Mouse (Mus musculus): ENCODE data around the gene Rad9a. TPM values are rescaled to one million over a fixed set of nuclear protein-coding genes. Genes with fewer than 3 reads are reported as not detected.

Gene Rad9a
- polyA plus RNA-seq, 1 experiment, result 16.7 TPM

- Histone ChIP-seq H3K36me3 (ENCODE audit: control insufficient read depth, insufficient read depth) (peaks cover 6% of the 10 kb centered on the region), H3K4me2 (ENCODE audit: low read depth) (no peak overlapping the region), H3ac (ENCODE audit: control insufficient read depth, insufficient read length) (no peak overlapping the region), H3K79me2 (ENCODE audit: control insufficient read depth, insufficient read depth) (peaks cover 18% of the 10 kb centered on the region), H3K27me3 (ENCODE audit: control insufficient read depth, insufficient read depth, insufficient read length) (no peaks in the 10 kb centered on the region), H3K4me3 (no peak overlapping the region)
- TF ChIP-seq TCF12 (IDR thresholded peaks at IDR 0.05; ENCODE audit: insufficient read depth, poor library complexity, severe bottlenecking), result no peak
- no peak for TF ChIP-seq USF1 (IDR thresholded peaks at IDR 0.05; ENCODE audit: low read depth)
- TF ChIP-seq TCF3 (IDR thresholded peaks at IDR 0.05; ENCODE audit: insufficient read length, low read depth), result no peak
- no peak for TF ChIP-seq SRF (IDR thresholded peaks at IDR 0.05; ENCODE audit: control insufficient read depth, insufficient read length, low read depth)
- TF ChIP-seq POLR2A (IDR thresholded peaks at IDR 0.05; ENCODE audit: insufficient read length, low read depth), result no peak
- TF ChIP-seq CEBPB (IDR thresholded peaks at IDR 0.05; ENCODE audit: insufficient read depth, poor library complexity, severe bottlenecking), result no peak
- TF ChIP-seq MYOD1 (IDR thresholded peaks at IDR 0.05; ENCODE audit: control insufficient read depth in 1 of 3, insufficient read length in 2 of 3, low read depth in 2 of 3), result no peak
- TF ChIP-seq E2F4 (IDR thresholded peaks at IDR 0.05; ENCODE audit: insufficient read depth), result no peak
- TF ChIP-seq MAX (IDR thresholded peaks at IDR 0.05; ENCODE audit: low read depth), result no peak
- no peak for TF ChIP-seq MYOG (IDR thresholded peaks at IDR 0.05; ENCODE audit: control insufficient read depth in 1 of 3, insufficient read depth in 1 of 3, insufficient read length in 2 of 3, low read depth in 2 of 3)
- TF ChIP-seq REST (IDR thresholded peaks at IDR 0.05; ENCODE audit: insufficient read depth, insufficient read length), result no peak
- no peak for TF ChIP-seq POLR2AphosphoS2 (IDR thresholded peaks at IDR 0.05; ENCODE audit: insufficient read length, low read depth)
These were observed 12.3 kb downstream of the Rad9a start for GRCm38 (mm10) chr19:4189051-4189620.

DNA sequence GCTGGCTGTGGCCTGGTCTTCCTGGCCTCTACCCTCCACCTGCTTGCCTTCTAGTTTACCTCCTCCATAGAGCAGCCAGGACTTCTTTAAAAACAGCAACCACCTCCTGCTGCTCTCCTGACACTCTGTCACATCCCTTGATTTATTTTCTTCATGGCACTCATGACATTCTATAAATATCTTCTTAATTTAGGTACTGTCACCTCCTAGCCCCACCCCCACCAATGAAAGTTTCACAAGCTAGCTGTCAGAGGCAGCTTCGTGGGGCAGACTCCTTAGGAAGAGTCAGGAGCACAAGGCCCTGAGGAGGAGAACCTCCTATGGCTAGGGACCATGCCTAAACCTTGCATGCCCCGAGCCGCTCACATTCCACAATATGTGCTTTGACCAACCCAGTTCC, 14.2 kb downstream of the Rad9a start:
- TF ChIP-seq MYOD1 (IDR thresholded peaks at IDR 0.05; ENCODE audit: control insufficient read depth in 1 of 3, insufficient read length in 2 of 3, low read depth in 2 of 3) (no peak), POLR2A (IDR thresholded peaks at IDR 0.05; ENCODE audit: insufficient read length, low read depth) (no peak), POLR2AphosphoS2 (IDR thresholded peaks at IDR 0.05; ENCODE audit: insufficient read length, low read depth) (no peak), E2F4 (IDR thresholded peaks at IDR 0.05; ENCODE audit: insufficient read depth) (no peak), TCF12 (IDR thresholded peaks at IDR 0.05; ENCODE audit: insufficient read depth, poor library complexity, severe bottlenecking) (no peak), MYOG (IDR thresholded peaks at IDR 0.05; ENCODE audit: control insufficient read depth in 1 of 3, insufficient read depth in 1 of 3, insufficient read length in 2 of 3, low read depth in 2 of 3) (no peak), CEBPB (IDR thresholded peaks at IDR 0.05; ENCODE audit: insufficient read depth, poor library complexity, severe bottlenecking) (no peak), TCF3 (IDR thresholded peaks at IDR 0.05; ENCODE audit: insufficient read length, low read depth) (no peak), SRF (IDR thresholded peaks at IDR 0.05; ENCODE audit: control insufficient read depth, insufficient read length, low read depth) (no peak), MAX (IDR thresholded peaks at IDR 0.05; ENCODE audit: low read depth) (no peak), REST (IDR thresholded peaks at IDR 0.05; ENCODE audit: insufficient read depth, insufficient read length) (no peak), USF1 (IDR thresholded peaks at IDR 0.05; ENCODE audit: low read depth) (no peak)
- H3K36me3 ChIP-seq (ENCODE audit: control insufficient read depth, insufficient read depth), result no peaks in the 10 kb centered on the region
- H3K79me2 ChIP-seq (ENCODE audit: control insufficient read depth, insufficient read depth), result peaks cover under 1% of the 10 kb centered on the region
- H3K4me3 ChIP-seq, result no peak overlapping the region
- H3ac ChIP-seq (ENCODE audit: control insufficient read depth, insufficient read length), result no peak overlapping the region
- no peaks in the 10 kb centered on the region for H3K27me3 ChIP-seq (ENCODE audit: control insufficient read depth, insufficient read depth, insufficient read length)
- H3K4me2 ChIP-seq (ENCODE audit: low read depth), result no peak overlapping the region

GRCm38 (mm10) chr19:4184976-4185975, 16.2 kb downstream of the Rad9a start:
- no peak overlapping the region for H3ac ChIP-seq (ENCODE audit: control insufficient read depth, insufficient read length)
- no peak overlapping the region for H3K4me2 ChIP-seq (ENCODE audit: low read depth)
- H3K79me2 ChIP-seq (ENCODE audit: control insufficient read depth, insufficient read depth), result no peaks in the 10 kb centered on the region
- TF ChIP-seq MYOD1 (IDR thresholded peaks at IDR 0.05; ENCODE audit: control insufficient read depth in 1 of 3, insufficient read length in 2 of 3, low read depth in 2 of 3), result no peak
- no peak for TF ChIP-seq POLR2A (IDR thresholded peaks at IDR 0.05; ENCODE audit: insufficient read length, low read depth)
- no peak for TF ChIP-seq CEBPB (IDR thresholded peaks at IDR 0.05; ENCODE audit: insufficient read depth, poor library complexity, severe bottlenecking)
- no peak for TF ChIP-seq E2F4 (IDR thresholded peaks at IDR 0.05; ENCODE audit: insufficient read depth)
- no peak for TF ChIP-seq POLR2AphosphoS2 (IDR thresholded peaks at IDR 0.05; ENCODE audit: insufficient read length, low read depth)
- no peak for TF ChIP-seq TCF3 (IDR thresholded peaks at IDR 0.05; ENCODE audit: insufficient read length, low read depth)
- no peak for TF ChIP-seq TCF12 (IDR thresholded peaks at IDR 0.05; ENCODE audit: insufficient read depth, poor library complexity, severe bottlenecking)
- TF ChIP-seq REST (IDR thresholded peaks at IDR 0.05; ENCODE audit: insufficient read depth, insufficient read length), result no peak
- no peak for TF ChIP-seq SRF (IDR thresholded peaks at IDR 0.05; ENCODE audit: control insufficient read depth, insufficient read length, low read depth)
- TF ChIP-seq USF1 (IDR thresholded peaks at IDR 0.05; ENCODE audit: low read depth), result no peak
- no peaks in the 10 kb centered on the region for H3K27me3 ChIP-seq (ENCODE audit: control insufficient read depth, insufficient read depth, insufficient read length)
- no peaks in the 10 kb centered on the region for H3K36me3 ChIP-seq (ENCODE audit: control insufficient read depth, insufficient read depth)
- H3K4me3 ChIP-seq, result no peak overlapping the region

GRCm38 (mm10) chr19:4183689-4184088, 17.8 kb downstream of the Rad9a start:
- Histone ChIP-seq H3K4me3 (no peak overlapping the region), H3K36me3 (ENCODE audit: control insufficient read depth, insufficient read depth) (no peaks in the 10 kb centered on the region), H3K4me2 (ENCODE audit: low read depth) (no peak overlapping the region), H3K27me3 (ENCODE audit: control insufficient read depth, insufficient read depth, insufficient read length) (no peaks in the 10 kb centered on the region), H3K79me2 (ENCODE audit: control insufficient read depth, insufficient read depth) (no peaks in the 10 kb centered on the region), H3ac (ENCODE audit: control insufficient read depth, insufficient read length) (no peak overlapping the region)
- no peak for TF ChIP-seq MYOD1 (IDR thresholded peaks at IDR 0.05; ENCODE audit: control insufficient read depth in 1 of 3, insufficient read length in 2 of 3, low read depth in 2 of 3)
- TF ChIP-seq USF1 (IDR thresholded peaks at IDR 0.05; ENCODE audit: low read depth), result no peak
- no peak for TF ChIP-seq E2F4 (IDR thresholded peaks at IDR 0.05; ENCODE audit: insufficient read depth)
- no peak for TF ChIP-seq TCF12 (IDR thresholded peaks at IDR 0.05; ENCODE audit: insufficient read depth, poor library complexity, severe bottlenecking)
- TF ChIP-seq CEBPB (IDR thresholded peaks at IDR 0.05; ENCODE audit: insufficient read depth, poor library complexity, severe bottlenecking), result no peak
- TF ChIP-seq SRF (IDR thresholded peaks at IDR 0.05; ENCODE audit: control insufficient read depth, insufficient read length, low read depth), result no peak
- no peak for TF ChIP-seq MAX (IDR thresholded peaks at IDR 0.05; ENCODE audit: low read depth)
- no peak for TF ChIP-seq POLR2A (IDR thresholded peaks at IDR 0.05; ENCODE audit: insufficient read length, low read depth)
- TF ChIP-seq TCF3 (IDR thresholded peaks at IDR 0.05; ENCODE audit: insufficient read length, low read depth), result no peak
- TF ChIP-seq POLR2AphosphoS2 (IDR thresholded peaks at IDR 0.05; ENCODE audit: insufficient read length, low read depth), result no peak
- no peak for TF ChIP-seq REST (IDR thresholded peaks at IDR 0.05; ENCODE audit: insufficient read depth, insufficient read length)
- TF ChIP-seq MYOG (IDR thresholded peaks at IDR 0.05; ENCODE audit: control insufficient read depth in 1 of 3, insufficient read depth in 1 of 3, insufficient read length in 2 of 3, low read depth in 2 of 3), result no peak
